Mouse (Mus musculus) adrenal gland, adult 8-10 months (tissue): ENCODE results near the gene Cnppd1. TPM values are rescaled to one million over a fixed set of nuclear protein-coding genes. Genes with fewer than 3 reads are reported as not detected.

Source experiments
- DNase-seq: peaks from one replicate; pipeline ENCODE4 v3.0.0; 2022
- total RNA-seq, 4 experiments: library from RNA; stranded (reverse); gene quantifications; 2 replicates each; pipeline ENCODE4 v1.2.4; 2022

Gene Cnppd1
- total RNA-seq, 4 experiments from 2014 or later: 38.5 to 48.6 (median 43.4) TPM

- DNase-seq: no peak
Measured at GRCm38 (mm10) chr1:75147411-75148135, 5.1 kb upstream of the Cnppd1 start.

GRCm38 (mm10) chr1:75145589-75145988 is 3.1 kb upstream of the Cnppd1 start:
- no peak for DNase-seq

- peak; percentile 55 for DNase-seq
Measured at GRCm38 (mm10) chr1:75141486-75142190, 873 bp downstream of the Cnppd1 start.

- DNase-seq: no peak
Measured at GRCm38 (mm10) chr1:75140601-75141190, 1.8 kb downstream of the Cnppd1 start.

GRCm38 (mm10) chr1:75138448-75138847 is 4.1 kb downstream of the Cnppd1 start:
- DNase-seq: no peak

GRCm38 (mm10) chr1:75136730-75137129 is 5.8 kb downstream of the Cnppd1 start:
- no peak for DNase-seq

GRCm38 (mm10) chr1:75136293-75136692 is 6.2 kb downstream of the Cnppd1 start:
- DNase-seq: no peak

- DNase-seq: no peak
Measured at GRCm38 (mm10) chr1:75133421-75134207, 8.9 kb downstream of the Cnppd1 start, which contains the start of gene Slc23a3. TSS of gene Slc23a3 (minus strand) at chr1:75133890.

GRCm38 (mm10) chr1:75128641-75129040 is 13.9 kb downstream of the Cnppd1 start:
- DNase-seq: no peak

- DNase-seq: no peak
Measured at GRCm38 (mm10) chr1:75125418-75125817, 17.1 kb downstream of the Cnppd1 start.

- peak; percentile 90 for DNase-seq
Measured at GRCm38 (mm10) chr1:75124346-75125321, 17.9 kb downstream of the Cnppd1 start, which contains the start of gene Nhej1. TSS of gene Nhej1 (minus strand) at chr1:75125200.

GRCm38 (mm10) chr1:75122211-75122610 is 20.3 kb downstream of the Cnppd1 start:
- no peak for DNase-seq

Other genes with a start within 250 kb of the Cnppd1 start
- gene Cryba2, start 249.6 kb downstream of the Cnppd1 start, total RNA-seq: 1 to 10 TPM in 3 of 4 experiments, under 1 TPM in 1; 0.56 to 2.1 (median 1.4) TPM
- under 1 TPM in 1 of 4 experiments, not detected in 3; 0.03 TPM for gene Cfap65, start 207.1 kb downstream of the Cnppd1 start, total RNA-seq
- gene Ihh, start 191.0 kb downstream of the Cnppd1 start, total RNA-seq: under 1 TPM in 3 of 4 experiments, not detected in 1; 0.16 to 0.20 (median 0.18) TPM
- 1 to 10 TPM; 5.7 to 7.3 (median 7.2) TPM for gene Nhej1, start 17.5 kb downstream of the Cnppd1 start, total RNA-seq
- gene Slc23a3, start 8.8 kb downstream of the Cnppd1 start, total RNA-seq: under 1 TPM; 0.15 to 0.77 (median 0.29) TPM
- 100 to 1,000 TPM in 3 of 4 experiments, 10 to 100 TPM in 1; 98.5 to 113 (median 104) TPM for gene Retreg2, start 67 bp upstream of the Cnppd1 start, total RNA-seq
- gene Zfand2b, start 25.9 kb upstream of the Cnppd1 start, total RNA-seq: 10 to 100 TPM; 34.2 to 39.7 (median 36.2) TPM
- gene Abcb6, start 37.7 kb upstream of the Cnppd1 start, total RNA-seq: 10 to 100 TPM; 20.9 to 32.9 (median 31.4) TPM
- 10 to 100 TPM; 17.0 to 28.2 (median 22.8) TPM for gene Ankzf1, start 49.4 kb upstream of the Cnppd1 start, total RNA-seq
- 10 to 100 TPM; 41.9 to 52.6 (median 47.6) TPM for gene Atg9a, start 49.5 kb upstream of the Cnppd1 start, total RNA-seq
- gene Glb1l, start 68.1 kb upstream of the Cnppd1 start, total RNA-seq: 10 to 100 TPM; 19.4 to 49.8 (median 33.2) TPM
- 100 to 1,000 TPM; 102 to 131 (median 120) TPM for gene Stk16, start 68.1 kb upstream of the Cnppd1 start, total RNA-seq
- gene Tuba4a, start 77.2 kb upstream of the Cnppd1 start, total RNA-seq: 10 to 100 TPM; 43.5 to 54.4 (median 49.1) TPM
- not detected for gene A630095N17Rik, start 89.4 kb upstream of the Cnppd1 start, total RNA-seq
- gene Dnajb2, start 93.7 kb upstream of the Cnppd1 start, total RNA-seq: 100 to 1,000 TPM in 3 of 4 experiments, 10 to 100 TPM in 1; 85.7 to 111 (median 108) TPM
- gene Ptprn, start 121.8 kb upstream of the Cnppd1 start, total RNA-seq: 10 to 100 TPM; 59.0 to 80.7 (median 66.5) TPM
- 100 to 1,000 TPM; 143 to 279 (median 188) TPM for gene Resp18, start 135.7 kb upstream of the Cnppd1 start, total RNA-seq
- gene Dnpep, start 175.3 kb upstream of the Cnppd1 start, total RNA-seq: 100 to 1,000 TPM; 101 to 112 (median 104) TPM
- gene Des, start 217.6 kb upstream of the Cnppd1 start, total RNA-seq: 10 to 100 TPM; 13.3 to 16.4 (median 15.6) TPM
- 10 to 100 TPM; 13.7 to 32.9 (median 22.2) TPM for gene Speg, start 232.6 kb upstream of the Cnppd1 start, total RNA-seq